ENCODE assay signal across 15 mouse cellular contexts in the genomic region with DNA sequence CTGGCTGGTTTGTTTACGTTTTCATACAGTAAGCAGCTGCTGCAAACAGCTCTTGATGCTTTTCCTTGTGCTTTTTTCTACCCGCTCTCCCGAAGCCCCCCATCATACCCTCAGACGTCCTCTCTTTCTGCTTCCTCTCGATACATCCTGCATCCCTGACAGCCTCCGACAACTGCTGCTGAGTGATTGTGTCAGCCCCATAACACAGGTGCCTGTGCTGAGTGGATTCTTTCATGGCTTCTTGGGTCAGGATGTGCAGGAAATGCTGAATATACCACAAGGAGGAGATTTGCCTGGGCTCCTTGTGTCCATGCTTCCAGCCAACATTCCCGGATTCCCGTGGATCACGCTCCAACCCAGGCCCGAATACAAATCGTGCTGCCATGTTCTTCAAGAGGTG.
"Had no signal": no experiment of that assay in that cellular context is flagged by ENCODE, and none has a peak within 500 bp of the region (broad histone marks: within the 10 kb centered on the region; RNA-seq: fewer than 3 reads in every experiment).

No protein-coding gene starts in this region.

- H3K4me1 ChIP-seq: midbrain, embryonic 13.5 days had no signal

- H3K27ac ChIP-seq: limb, embryonic 12.5 days; limb, embryonic 15.5 days; liver, embryonic 15.5 days; macrophage; midbrain, embryonic 10.5 days; midbrain, embryonic 13.5 days had no signal

- DNase-seq: kidney, adult 9 months; kidney, postnatal 14 days; kidney, postnatal 4 days; left cerebral cortex, postnatal 4 days; lung, adult 18-20 months; thymus, adult 18-20 months; thymus, postnatal 4 days had no signal

- H3K9ac ChIP-seq: limb, embryonic 12.5 days; limb, embryonic 15.5 days; liver, embryonic 15.5 days; midbrain, embryonic 13.5 days had no signal

- H3K4me2 ChIP-seq: limb, embryonic 12.5 days; limb, embryonic 15.5 days; liver, embryonic 11.5 days; liver, embryonic 15.5 days; midbrain, embryonic 13.5 days had no signal

- H3K27me3 ChIP-seq: midbrain, embryonic 13.5 days had no signal

- H3K36me3 ChIP-seq: limb, embryonic 12.5 days; limb, embryonic 15.5 days; liver, embryonic 15.5 days; midbrain, embryonic 10.5 days; midbrain, embryonic 13.5 days had no signal

- H3K4me3 ChIP-seq: limb, embryonic 12.5 days; limb, embryonic 15.5 days; liver, embryonic 15.5 days; megakaryocyte, embryonic 14.5 days; midbrain, embryonic 10.5 days; midbrain, embryonic 13.5 days had no signal

- H3K9me3 ChIP-seq: limb, embryonic 12.5 days; limb, embryonic 15.5 days; liver, embryonic 15.5 days; megakaryocyte, embryonic 14.5 days; midbrain, embryonic 10.5 days; midbrain, embryonic 13.5 days had no signal
